Mouse (Mus musculus): ENCODE measurements around the gene Pip4k2a. TPM values are rescaled to one million over a fixed set of nuclear protein-coding genes. Genes with fewer than 3 reads are reported as not detected.

Pip4k2a gene
- polyA plus RNA-seq, 1 experiment from 2014 or later, result 14.3 TPM

- no peak for ATAC-seq (ENCODE audit: low FRiP score, low TSS enrichment)
- WGBS, result 62% methylated on average over 9 of the region's 9 CpGs
- H3K9ac ChIP-seq (ENCODE audit: low read depth, low read length), result no peak overlapping the region
- H3K4me3 ChIP-seq (ENCODE audit: low read length), result no peak overlapping the region
- H3K4me1 ChIP-seq (ENCODE audit: control insufficient read depth, insufficient read depth, low read length), result peaks cover 4% of the 10 kb centered on the region; the same call in 1 of the 2 replicates
- H3K36me3 ChIP-seq (ENCODE audit: control insufficient read depth, insufficient read depth, low read length), result no peaks in the 10 kb centered on the region
- no peak overlapping the region for H3K4me2 ChIP-seq (replicated peaks; ENCODE audit: low read depth, low read length)
- H3K9me3 ChIP-seq (ENCODE audit: control insufficient read depth, low read length), result no peaks in the 10 kb centered on the region
- H3K27me3 ChIP-seq (ENCODE audit: control insufficient read depth, insufficient read depth, low read length), result no peaks in the 10 kb centered on the region
- no peak overlapping the region for H3K27ac ChIP-seq (ENCODE audit: low read depth, low read length)
These were observed 175.2 kb downstream of the Pip4k2a start for GRCm38 (mm10) chr2:18822711-18823110.

DNA sequence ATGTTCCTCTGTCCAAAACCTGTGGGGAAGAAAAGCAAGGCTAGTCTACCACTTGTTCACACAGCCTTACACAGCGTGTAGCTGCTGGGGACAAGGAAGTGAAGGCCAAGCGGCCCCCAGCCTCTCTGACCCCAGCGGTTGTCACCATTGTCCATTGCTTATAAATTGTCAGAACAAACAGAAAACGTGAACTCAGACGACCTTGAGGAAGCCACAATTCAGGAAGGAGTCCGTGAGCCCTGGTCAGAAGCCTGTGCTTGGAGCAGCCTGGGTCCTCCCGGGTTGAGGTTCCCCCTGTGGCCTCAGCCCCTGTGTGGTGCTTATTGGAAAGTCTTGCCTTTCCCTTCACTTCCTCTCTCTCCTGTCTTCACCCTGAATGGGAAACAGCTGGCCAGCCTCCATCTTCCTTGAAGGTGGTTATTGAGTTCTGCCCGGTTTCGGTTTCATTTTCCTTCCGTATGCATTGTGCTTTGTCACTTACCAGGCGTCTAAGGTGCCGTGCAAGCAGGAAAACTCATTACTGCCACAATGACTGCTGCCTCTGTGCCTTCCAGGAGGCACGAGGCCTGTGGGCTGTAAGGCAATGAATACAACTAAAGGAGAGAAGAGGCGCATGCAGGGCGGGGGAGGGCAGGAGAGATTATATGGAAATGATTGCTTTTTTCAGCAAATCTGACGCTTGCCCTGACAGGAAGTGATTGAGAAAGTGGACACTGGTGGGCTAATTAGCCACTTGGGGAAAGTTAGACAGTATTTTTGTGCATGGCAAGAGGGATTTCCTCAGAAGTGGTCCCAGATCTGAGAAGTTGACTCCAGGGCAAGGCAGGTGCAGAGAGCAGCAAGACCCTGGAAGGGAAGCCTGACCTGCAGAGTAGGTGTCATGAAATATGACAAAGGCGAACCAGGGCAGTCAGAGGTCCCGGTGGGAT lies 176.2 kb downstream of the Pip4k2a start:
- no peaks in the 10 kb centered on the region for H3K9me3 ChIP-seq (ENCODE audit: control insufficient read depth, low read length)
- peaks cover 4% of the 10 kb centered on the region; the same call in 1 of the 2 replicates for H3K4me1 ChIP-seq (ENCODE audit: control insufficient read depth, insufficient read depth, low read length)
- no peak overlapping the region; the same call in 1 of the 2 replicates for H3K9ac ChIP-seq (ENCODE audit: low read depth, low read length)
- H3K4me2 ChIP-seq (replicated peaks; ENCODE audit: low read depth, low read length), result peak overlapping the region; percentile 36
- H3K27ac ChIP-seq (ENCODE audit: low read depth, low read length), result no peak overlapping the region; the same call in 1 of the 2 replicates
- peak; percentile 67; the same call in 1 of the 2 replicates for ATAC-seq (ENCODE audit: low FRiP score, low TSS enrichment)
- H3K4me3 ChIP-seq (ENCODE audit: low read length), result peak overlapping the region; percentile 14
- WGBS, result 34% methylated on average over 18 of the region's 18 CpGs
- H3K36me3 ChIP-seq (ENCODE audit: control insufficient read depth, insufficient read depth, low read length), result no peaks in the 10 kb centered on the region
- H3K27me3 ChIP-seq (ENCODE audit: control insufficient read depth, insufficient read depth, low read length), result no peaks in the 10 kb centered on the region

- no peaks in the 10 kb centered on the region for H3K9me3 ChIP-seq (ENCODE audit: control insufficient read depth, low read length)
- no peak for ATAC-seq (ENCODE audit: low FRiP score, low TSS enrichment)
- WGBS, result 78% methylated on average over 7 of the region's 7 CpGs
- no peak overlapping the region for H3K4me2 ChIP-seq (replicated peaks; ENCODE audit: low read depth, low read length)
- H3K36me3 ChIP-seq (ENCODE audit: control insufficient read depth, insufficient read depth, low read length), result no peaks in the 10 kb centered on the region
- peaks cover 4% of the 10 kb centered on the region; the same call in 1 of the 2 replicates for H3K4me1 ChIP-seq (ENCODE audit: control insufficient read depth, insufficient read depth, low read length)
- H3K9ac ChIP-seq (ENCODE audit: low read depth, low read length), result no peak overlapping the region
- H3K27ac ChIP-seq (ENCODE audit: low read depth, low read length), result no peak overlapping the region
- no peak overlapping the region for H3K4me3 ChIP-seq (ENCODE audit: low read length)
- no peaks in the 10 kb centered on the region for H3K27me3 ChIP-seq (ENCODE audit: control insufficient read depth, insufficient read depth, low read length)
These were observed 178.4 kb downstream of the Pip4k2a start for GRCm38 (mm10) chr2:18819520-18819919.

DNA sequence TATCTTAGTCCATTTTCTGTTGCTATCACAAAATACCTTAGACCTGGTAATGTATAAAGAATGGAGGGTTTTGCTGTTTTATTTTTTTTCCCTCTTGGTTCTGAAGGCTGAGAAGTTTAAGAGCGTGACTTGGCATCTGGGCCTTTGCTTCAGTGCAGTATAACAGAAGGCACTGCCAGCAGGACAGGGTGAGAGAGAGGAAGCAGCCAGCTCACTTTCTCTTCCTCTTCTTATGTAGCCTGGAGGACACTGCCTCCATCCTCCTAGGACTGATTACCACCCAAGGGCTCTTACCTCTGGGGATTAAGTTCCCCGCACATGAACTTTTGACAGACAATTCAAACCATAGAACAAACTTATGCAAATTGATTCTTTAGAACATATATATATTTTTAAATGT lies 181.9 kb downstream of the Pip4k2a start:
- H3K27me3 ChIP-seq (ENCODE audit: control insufficient read depth, insufficient read depth, low read length), result no peaks in the 10 kb centered on the region
- H3K27ac ChIP-seq (ENCODE audit: low read depth, low read length), result no peak overlapping the region
- WGBS, result 87% methylated on average over 2 of the region's 2 CpGs
- ATAC-seq (ENCODE audit: low FRiP score, low TSS enrichment), result no peak
- no peak overlapping the region for H3K4me2 ChIP-seq (replicated peaks; ENCODE audit: low read depth, low read length)
- H3K9me3 ChIP-seq (ENCODE audit: control insufficient read depth, low read length), result no peaks in the 10 kb centered on the region
- H3K4me3 ChIP-seq (ENCODE audit: low read length), result no peak overlapping the region
- no peak overlapping the region for H3K9ac ChIP-seq (ENCODE audit: low read depth, low read length)
- H3K4me1 ChIP-seq (ENCODE audit: control insufficient read depth, insufficient read depth, low read length), result no peaks in the 10 kb centered on the region
- no peaks in the 10 kb centered on the region for H3K36me3 ChIP-seq (ENCODE audit: control insufficient read depth, insufficient read depth, low read length)

DNA sequence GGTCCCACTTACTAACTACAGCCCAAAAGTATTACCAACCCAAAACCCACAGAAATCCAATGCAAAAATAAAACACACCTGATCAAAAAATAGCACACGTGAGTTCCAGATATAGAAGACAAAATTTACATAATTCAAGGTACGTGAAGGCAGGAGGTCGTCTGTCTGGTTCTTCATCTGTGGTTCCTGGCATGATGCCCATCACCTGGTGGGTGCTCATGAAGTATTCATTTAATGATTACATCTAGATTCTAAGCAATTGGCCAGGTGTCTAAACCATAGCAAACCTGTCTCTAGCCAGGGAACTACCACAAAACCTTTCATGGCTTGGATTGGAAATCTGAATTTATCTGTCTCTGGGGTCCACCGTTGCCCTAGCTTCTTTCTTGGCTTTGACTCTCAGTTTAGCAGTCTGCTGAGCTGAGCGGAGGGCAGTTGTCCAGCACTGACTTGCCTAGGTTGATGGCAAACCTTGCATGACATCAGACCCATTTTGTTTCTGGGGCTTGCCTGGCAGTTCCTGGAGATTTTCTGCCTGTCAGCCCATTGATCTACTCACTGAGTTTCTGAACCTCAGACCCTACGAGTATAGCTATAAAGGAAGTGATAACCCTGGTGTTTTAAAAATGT lies 182.5 kb downstream of the Pip4k2a start:
- Histone ChIP-seq H3K36me3 (ENCODE audit: control insufficient read depth, insufficient read depth, low read length) (no peaks in the 10 kb centered on the region), H3K27ac (ENCODE audit: low read depth, low read length) (no peak overlapping the region), H3K9ac (ENCODE audit: low read depth, low read length) (no peak overlapping the region), H3K9me3 (ENCODE audit: control insufficient read depth, low read length) (no peaks in the 10 kb centered on the region), H3K4me2 (replicated peaks; ENCODE audit: low read depth, low read length) (no peak overlapping the region), H3K4me3 (ENCODE audit: low read length) (no peak overlapping the region), H3K27me3 (ENCODE audit: control insufficient read depth, insufficient read depth, low read length) (no peaks in the 10 kb centered on the region), H3K4me1 (ENCODE audit: control insufficient read depth, insufficient read depth, low read length) (no peaks in the 10 kb centered on the region)
- WGBS, result 77% methylated on average over 6 of the region's 6 CpGs
- no peak for ATAC-seq (ENCODE audit: low FRiP score, low TSS enrichment)

GRCm38 (mm10) chr2:18814447-18814804 lies 183.5 kb downstream of the Pip4k2a start:
- H3K4me3 ChIP-seq (ENCODE audit: low read length), result no peak overlapping the region
- H3K9ac ChIP-seq (ENCODE audit: low read depth, low read length), result no peak overlapping the region
- WGBS, result 40% methylated on average over 5 of the region's 5 CpGs
- H3K36me3 ChIP-seq (ENCODE audit: control insufficient read depth, insufficient read depth, low read length), result no peaks in the 10 kb centered on the region
- H3K4me1 ChIP-seq (ENCODE audit: control insufficient read depth, insufficient read depth, low read length), result no peaks in the 10 kb centered on the region
- H3K9me3 ChIP-seq (ENCODE audit: control insufficient read depth, low read length), result no peaks in the 10 kb centered on the region
- no peak for ATAC-seq (ENCODE audit: low FRiP score, low TSS enrichment)
- no peak overlapping the region for H3K4me2 ChIP-seq (replicated peaks; ENCODE audit: low read depth, low read length)
- H3K27ac ChIP-seq (ENCODE audit: low read depth, low read length), result no peak overlapping the region
- H3K27me3 ChIP-seq (ENCODE audit: control insufficient read depth, insufficient read depth, low read length), result no peaks in the 10 kb centered on the region

DNA sequence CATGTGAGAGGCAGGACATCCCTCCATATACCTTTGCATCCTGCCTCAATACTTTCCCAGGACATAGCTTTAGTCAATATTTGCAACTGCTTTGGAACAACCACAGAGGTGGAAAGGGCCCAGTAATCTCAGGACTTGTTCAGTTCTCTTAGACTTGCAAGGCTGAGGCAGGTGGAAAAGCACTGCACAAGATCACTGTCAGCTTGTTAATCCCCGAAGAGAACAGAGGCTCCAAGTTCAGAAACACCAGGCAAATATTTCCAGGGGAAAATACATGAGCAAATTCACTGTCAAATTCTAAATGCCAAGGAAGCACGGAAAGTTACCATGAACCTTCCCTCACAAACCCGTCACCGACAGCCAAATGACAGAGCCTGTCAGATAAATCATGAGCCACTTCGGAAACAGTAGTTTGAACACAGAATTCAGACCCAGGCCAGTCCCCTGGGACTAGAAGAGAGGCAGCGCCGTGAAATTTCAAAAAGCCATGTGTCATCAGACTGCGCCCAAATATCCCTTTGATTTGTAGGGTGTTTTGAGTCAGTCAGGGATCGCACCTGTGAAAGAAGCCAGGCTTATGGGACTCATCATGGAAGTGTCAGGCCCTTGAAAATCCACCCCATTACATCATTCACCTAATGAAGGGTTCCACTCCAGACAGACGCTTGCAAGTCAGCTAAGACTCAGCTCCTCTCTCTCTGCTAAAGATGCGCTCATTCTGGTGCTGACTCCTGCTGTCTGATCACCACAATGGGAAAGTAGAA lies 184.1 kb downstream of the Pip4k2a start:
- H3K4me1 ChIP-seq (ENCODE audit: control insufficient read depth, insufficient read depth, low read length), result no peaks in the 10 kb centered on the region
- no peaks in the 10 kb centered on the region for H3K9me3 ChIP-seq (ENCODE audit: control insufficient read depth, low read length)
- 77% methylated on average over 11 of the region's 11 CpGs for WGBS
- H3K4me2 ChIP-seq (replicated peaks; ENCODE audit: low read depth, low read length), result no peak overlapping the region
- H3K27ac ChIP-seq (ENCODE audit: low read depth, low read length), result no peak overlapping the region
- no peaks in the 10 kb centered on the region for H3K27me3 ChIP-seq (ENCODE audit: control insufficient read depth, insufficient read depth, low read length)
- no peak for ATAC-seq (ENCODE audit: low FRiP score, low TSS enrichment)
- H3K9ac ChIP-seq (ENCODE audit: low read depth, low read length), result no peak overlapping the region
- no peaks in the 10 kb centered on the region for H3K36me3 ChIP-seq (ENCODE audit: control insufficient read depth, insufficient read depth, low read length)
- H3K4me3 ChIP-seq (ENCODE audit: low read length), result no peak overlapping the region

DNA sequence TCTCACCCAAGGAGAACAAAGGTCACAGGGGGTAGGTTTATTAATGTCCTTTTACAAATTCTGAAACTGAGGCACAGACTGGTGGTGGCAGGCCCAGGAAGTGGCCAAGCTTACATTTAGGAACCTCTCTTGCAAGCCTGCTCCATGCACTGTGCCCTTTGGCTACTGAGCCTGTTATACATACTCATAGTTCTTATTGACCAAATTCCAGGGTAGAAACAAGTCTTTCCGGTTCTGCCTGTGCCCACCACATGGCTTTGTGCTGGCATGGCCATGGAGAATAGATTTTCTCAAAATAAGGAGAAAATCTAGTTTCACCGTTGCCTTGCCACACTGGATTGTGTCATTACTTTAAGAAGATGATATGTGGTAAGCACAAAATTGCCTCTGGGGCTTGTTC lies 190.0 kb downstream of the Pip4k2a start:
- no peaks in the 10 kb centered on the region for H3K9me3 ChIP-seq (ENCODE audit: control insufficient read depth, low read length)
- H3K36me3 ChIP-seq (ENCODE audit: control insufficient read depth, insufficient read depth, low read length), result no peaks in the 10 kb centered on the region

More for the DNA sequence above, 190.0 kb downstream of the Pip4k2a start:
- no peak overlapping the region for H3K4me2 ChIP-seq (replicated peaks; ENCODE audit: low read depth, low read length)
- no peak overlapping the region for H3K9ac ChIP-seq (ENCODE audit: low read depth, low read length)
- H3K27me3 ChIP-seq (ENCODE audit: control insufficient read depth, insufficient read depth, low read length), result no peaks in the 10 kb centered on the region
- no peaks in the 10 kb centered on the region for H3K4me1 ChIP-seq (ENCODE audit: control insufficient read depth, insufficient read depth, low read length)
- no peak for ATAC-seq (ENCODE audit: low FRiP score, low TSS enrichment)
- H3K27ac ChIP-seq (ENCODE audit: low read depth, low read length), result no peak overlapping the region
- no peak overlapping the region for H3K4me3 ChIP-seq (ENCODE audit: low read length)
- WGBS, result 74% methylated on average over 2 of the region's 2 CpGs
